Mouse (Mus musculus) liver, embryonic 13.5 days (tissue): ENCODE data around the gene Itgb1bp1. TPM values are rescaled to one million over a fixed set of nuclear protein-coding genes. Genes with fewer than 3 reads are reported as not detected.

ENCODE experiments used
- ATAC-seq: fragments of 200-750 bp; cut with Nextera tagmentation; 2 replicates; pipeline ENCODE4 v1.8.0; 2017; ENCODE audit warnings: low read depth, mild to moderate bottlenecking, moderate number of reproducible peaks, moderate library complexity
- DNase-seq: peaks from one replicate; pipeline ENCODE4 v3.0.0; 2022
- H3K27ac ChIP-seq: fragments of 300-500 bp; sonication (generic); 2 replicates; pipeline ENCODE4 v1.5.1; 2015; ENCODE audit warnings: moderate library complexity, mild to moderate bottlenecking, inconsistent platforms
- H3K27me3 ChIP-seq: fragments of 300-500 bp; sonication (generic); 2 replicates; pipeline ENCODE4 v1.6.1; 2015; ENCODE audit warnings: mild to moderate bottlenecking, inconsistent platforms
- H3K36me3 ChIP-seq: fragments of 300-500 bp; sonication (generic); 2 replicates; pipeline ENCODE4 v1.6.1; 2015; ENCODE audit warnings: mild to moderate bottlenecking, inconsistent platforms
- H3K4me1 ChIP-seq: fragments of 300-500 bp; sonication (generic); replicated peaks from 2 replicates; pipeline ENCODE4 v1.6.1; 2015; ENCODE audit warnings: inconsistent platforms
- H3K4me2 ChIP-seq: fragments of 300-500 bp; sonication (generic); 2 replicates; pipeline ENCODE4 v1.6.1; 2015; ENCODE audit warnings: inconsistent platforms, mild to moderate bottlenecking, moderate library complexity
- H3K4me3 ChIP-seq: fragments of 300-500 bp; sonication (generic); replicated peaks from 2 replicates; pipeline ENCODE4 v1.5.1; 2015; ENCODE audit warnings: mild to moderate bottlenecking, inconsistent platforms
- H3K9ac ChIP-seq: fragments of 300-500 bp; sonication (generic); 2 replicates; pipeline ENCODE4 v1.6.1; 2015; ENCODE audit warnings: mild to moderate bottlenecking, inconsistent platforms
- H3K9me3 ChIP-seq: fragments of 300-500 bp; sonication (generic); replicated peaks from 2 replicates; pipeline ENCODE4 v1.6.1; 2016; ENCODE audit warnings: inconsistent platforms
- WGBS: fragments of 180-500 bp; shearing (Covaris S2); methylation state at CpG from one replicate; pipeline ENCODE4 v1.1.7; 2015; ENCODE audit not compliant: insufficient replicate concordance; 5-methylcytosine and 5-hydroxymethylcytosine counted together
- polyA plus RNA-seq: library from polyadenylated mRNA; unstranded; fragments of >200 nt; fragmentation: Nextera tagmentation; extraction: Ambion mirVana; gene quantifications from 2 replicates; pipeline ENCODE4 v1.2.1, GENCODE M21; 2015

Gene Itgb1bp1
- polyA plus RNA-seq, 1 experiment from 2014 or later: 28.7 TPM

GRCm38 (mm10) chr12:21233727-21234126 is 52.4 kb downstream of the Itgb1bp1 start:
- Histone ChIP-seq H3K9ac (no peak overlapping the region), H3K27me3 (no peaks in the 10 kb centered on the region), H3K4me2 (no peak overlapping the region), H3K9me3 (no peaks in the 10 kb centered on the region), H3K4me3 (no peak overlapping the region), H3K4me1 (peaks cover 18% of the 10 kb centered on the region), H3K27ac (no peak overlapping the region), H3K36me3 (no peaks in the 10 kb centered on the region)
- DNase-seq: no peak
- WGBS: 69% methylated on average over 7 of the region's 7 CpGs
- ATAC-seq: no peak

GRCm38 (mm10) chr12:21229076-21229918 is 56.8 kb downstream of the Itgb1bp1 start:
- no peaks in the 10 kb centered on the region for H3K9me3 ChIP-seq
- DNase-seq: peak; percentile 17
- no peak overlapping the region for H3K4me3 ChIP-seq
- 43% methylated on average over 17 of the region's 17 CpGs for WGBS
- ATAC-seq: peak; percentile 78
- peaks cover 52% of the 10 kb centered on the region for H3K4me1 ChIP-seq
- no peaks in the 10 kb centered on the region for H3K36me3 ChIP-seq
- no peaks in the 10 kb centered on the region for H3K27me3 ChIP-seq
- peak overlapping the region; percentile 61; the same call in 1 of the 2 replicates for H3K27ac ChIP-seq
- peak overlapping the region; percentile 38 for H3K4me2 ChIP-seq
- H3K9ac ChIP-seq: no peak overlapping the region

DNA sequence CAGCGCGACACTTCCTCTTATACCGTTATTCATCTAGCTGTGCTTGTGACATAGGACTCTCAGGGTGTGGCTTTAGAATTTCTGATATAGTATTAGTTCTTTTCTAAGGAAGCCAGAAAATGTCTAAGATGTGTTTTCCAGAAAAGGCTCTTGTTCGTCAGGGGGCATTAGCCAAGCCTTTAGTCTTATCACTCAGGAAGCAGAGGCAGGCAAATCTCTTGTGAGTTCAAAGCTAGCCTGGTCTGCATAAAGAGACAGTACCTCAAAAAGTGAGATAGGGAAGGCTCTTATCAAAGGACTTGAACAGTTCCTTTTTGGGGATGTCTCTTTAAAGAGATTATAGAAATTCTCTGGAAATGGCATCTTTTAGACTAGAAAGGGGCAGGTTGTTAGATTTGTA is 57.4 kb downstream of the Itgb1bp1 start:
- no peaks in the 10 kb centered on the region for H3K27me3 ChIP-seq
- no peak overlapping the region for H3K4me3 ChIP-seq
- H3K4me1 ChIP-seq: peaks cover 59% of the 10 kb centered on the region
- H3K4me2 ChIP-seq: peak overlapping the region; percentile 38; the same call in 1 of the 2 replicates
- peak overlapping the region; percentile 61 for H3K27ac ChIP-seq
- no peaks in the 10 kb centered on the region for H3K36me3 ChIP-seq
- ATAC-seq (peak; percentile 22; the same call in 1 of the 2 replicates), DNase-seq (no peak)
- WGBS: 16% methylated on average over 4 of the region's 4 CpGs
- H3K9me3 ChIP-seq: no peaks in the 10 kb centered on the region
- no peak overlapping the region for H3K9ac ChIP-seq

DNA sequence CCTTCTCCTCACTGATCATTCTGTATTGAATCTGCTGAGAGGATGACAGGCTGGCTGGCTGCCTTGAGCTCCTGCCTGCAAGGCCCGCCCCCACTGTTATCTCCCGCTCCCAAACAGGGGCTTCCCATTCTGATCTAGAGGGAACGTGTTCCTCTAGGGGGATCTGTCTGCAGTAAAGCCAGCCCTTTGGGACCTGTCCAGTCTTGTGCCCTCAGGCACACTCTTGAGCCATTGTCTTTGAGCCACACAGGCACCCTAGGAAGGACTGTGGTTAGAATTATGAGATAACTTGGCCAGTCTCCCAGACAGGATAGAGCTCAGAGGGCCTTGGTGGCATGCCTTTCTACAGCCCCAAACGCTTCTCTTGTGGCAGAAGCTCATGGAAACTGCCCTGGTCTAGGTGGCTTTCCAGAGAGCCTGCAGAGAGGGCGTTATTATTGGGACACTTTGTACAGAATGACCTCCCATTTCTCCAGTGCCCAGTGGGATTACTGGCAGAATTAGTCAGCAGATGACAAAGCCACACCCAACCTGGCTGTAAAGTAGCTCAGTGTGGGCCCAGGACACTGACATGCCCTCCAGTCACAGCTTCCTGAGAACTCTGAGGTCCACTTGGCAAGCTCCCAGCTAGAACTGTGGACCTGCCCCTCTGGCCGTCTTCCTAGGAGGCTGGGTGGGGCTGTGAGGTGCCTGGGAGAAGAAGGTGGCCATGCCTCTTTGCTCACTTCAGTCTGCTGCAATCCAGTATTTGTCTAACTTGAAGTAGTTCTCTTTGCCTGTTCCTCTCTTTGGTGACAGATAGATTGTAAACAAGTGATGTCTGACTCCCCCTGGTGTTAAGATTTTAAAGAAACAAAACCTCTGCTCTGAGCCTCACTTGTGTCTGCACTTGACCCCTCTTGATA is 58.8 kb downstream of the Itgb1bp1 start:
- DNase-seq (peak; percentile 36), ATAC-seq (peak; percentile 68)
- Histone ChIP-seq H3K27me3 (no peaks in the 10 kb centered on the region), H3K4me2 (peak overlapping the region; percentile 28), H3K9ac (peak overlapping the region; percentile 11; the same call in 1 of the 2 replicates), H3K4me3 (no peak overlapping the region), H3K4me1 (peaks cover 64% of the 10 kb centered on the region), H3K9me3 (no peaks in the 10 kb centered on the region), H3K27ac (peak overlapping the region; percentile 78), H3K36me3 (no peaks in the 10 kb centered on the region)
- WGBS: 13% methylated on average over 6 of the region's 6 CpGs

- WGBS: 72% methylated on average over 9 of the region's 9 CpGs
- ATAC-seq: no peak
- H3K9me3 ChIP-seq: no peaks in the 10 kb centered on the region
- no peaks in the 10 kb centered on the region for H3K36me3 ChIP-seq
- H3K9ac ChIP-seq: no peak overlapping the region
- H3K4me3 ChIP-seq: no peak overlapping the region
- peaks cover 64% of the 10 kb centered on the region for H3K4me1 ChIP-seq
- no peak overlapping the region for H3K4me2 ChIP-seq
- H3K27me3 ChIP-seq: no peaks in the 10 kb centered on the region
- no peak overlapping the region for H3K27ac ChIP-seq
- no peak for DNase-seq
Observed at GRCm38 (mm10) chr12:21226316-21226715, 59.8 kb downstream of the Itgb1bp1 start.

- Histone ChIP-seq H3K27ac (no peak overlapping the region), H3K27me3 (no peaks in the 10 kb centered on the region), H3K36me3 (no peaks in the 10 kb centered on the region), H3K9me3 (no peaks in the 10 kb centered on the region), H3K9ac (no peak overlapping the region), H3K4me3 (no peak overlapping the region), H3K4me1 (peaks cover 62% of the 10 kb centered on the region), H3K4me2 (no peak overlapping the region)
- WGBS: 72% methylated on average over 8 of the region's 8 CpGs
- no peak for DNase-seq
- no peak for ATAC-seq
Observed at GRCm38 (mm10) chr12:21225358-21225757, 60.7 kb downstream of the Itgb1bp1 start.

DNA sequence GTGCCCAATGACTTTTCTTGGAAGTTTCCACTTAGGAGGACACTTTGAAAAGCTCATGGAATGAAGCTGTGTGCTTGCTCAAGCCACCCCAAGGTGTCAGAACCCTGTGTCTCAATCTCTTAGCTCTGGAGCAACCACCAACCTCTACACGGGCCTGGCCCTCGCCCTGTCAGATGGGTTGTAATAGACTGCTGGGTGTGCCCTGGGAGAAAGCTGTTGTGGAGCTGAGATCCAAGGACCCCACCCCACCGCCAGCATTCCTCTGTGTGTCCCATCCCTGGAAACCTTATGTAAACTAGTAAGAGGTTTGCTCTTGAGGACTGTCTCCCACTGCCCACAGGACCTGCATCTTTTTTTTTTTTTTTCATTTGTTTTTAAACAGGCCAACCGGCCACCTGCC is 62.2 kb downstream of the Itgb1bp1 start:
- ATAC-seq: no peak

DNA sequence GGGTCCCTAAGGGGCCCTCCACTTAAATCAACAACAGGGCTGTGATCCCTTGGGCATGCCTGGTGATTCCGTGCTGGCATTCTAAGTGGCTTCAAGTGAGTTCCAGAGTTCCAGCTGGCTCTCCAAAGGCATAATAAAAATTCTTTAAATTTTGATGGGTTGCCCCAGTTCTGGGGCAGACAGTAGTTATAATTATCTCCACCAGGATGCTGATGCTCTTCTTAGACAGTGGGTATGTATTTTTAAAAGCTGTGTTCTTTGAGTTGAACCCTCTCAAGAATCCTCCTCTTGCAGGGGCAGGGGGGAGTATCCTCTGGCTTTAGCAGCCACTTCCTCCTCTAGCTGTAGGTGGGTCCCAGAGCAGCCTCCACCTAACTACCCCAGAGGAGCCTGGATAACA is 65.5 kb downstream of the Itgb1bp1 start:
- no peaks in the 10 kb centered on the region for H3K27me3 ChIP-seq
- H3K4me2 ChIP-seq: no peak overlapping the region
- H3K4me3 ChIP-seq: no peak overlapping the region
- no peak overlapping the region for H3K27ac ChIP-seq
- no peaks in the 10 kb centered on the region for H3K9me3 ChIP-seq
- ATAC-seq (no peak), DNase-seq (no peak)
- WGBS: 77% methylated on average over 1 of the region's 1 CpGs
- no peaks in the 10 kb centered on the region for H3K36me3 ChIP-seq
- peaks cover 33% of the 10 kb centered on the region for H3K4me1 ChIP-seq
- H3K9ac ChIP-seq: no peak overlapping the region

More for the DNA sequence above, 62.2 kb downstream of the Itgb1bp1 start:
- WGBS: 60% methylated on average over 4 of the region's 4 CpGs
- Histone ChIP-seq H3K9ac (no peak overlapping the region), H3K4me1 (peaks cover 48% of the 10 kb centered on the region), H3K9me3 (no peaks in the 10 kb centered on the region), H3K27me3 (no peaks in the 10 kb centered on the region), H3K4me2 (no peak overlapping the region), H3K4me3 (no peak overlapping the region), H3K36me3 (no peaks in the 10 kb centered on the region), H3K27ac (no peak overlapping the region)
- DNase-seq: no peak

- Histone ChIP-seq H3K27ac (no peak overlapping the region), H3K4me3 (no peak overlapping the region), H3K36me3 (no peaks in the 10 kb centered on the region), H3K9me3 (no peaks in the 10 kb centered on the region), H3K4me2 (peak overlapping the region; percentile 21; the same call in 1 of the 2 replicates), H3K27me3 (no peaks in the 10 kb centered on the region), H3K9ac (no peak overlapping the region), H3K4me1 (peaks cover 18% of the 10 kb centered on the region)
- no peak for ATAC-seq
- 21% methylated on average over 11 of the region's 11 CpGs for WGBS
- no peak for DNase-seq
Observed at GRCm38 (mm10) chr12:21217776-21218444, 68.2 kb downstream of the Itgb1bp1 start.

- Histone ChIP-seq H3K27me3 (no peaks in the 10 kb centered on the region), H3K4me2 (no peak overlapping the region), H3K9ac (no peak overlapping the region), H3K36me3 (no peaks in the 10 kb centered on the region), H3K4me3 (no peak overlapping the region), H3K9me3 (no peaks in the 10 kb centered on the region), H3K27ac (no peak overlapping the region), H3K4me1 (peaks cover 19% of the 10 kb centered on the region)
- DNase-seq (no peak), ATAC-seq (no peak)
- WGBS: 84% methylated on average over 8 of the region's 8 CpGs
Observed at GRCm38 (mm10) chr12:21214551-21215165, 71.4 kb downstream of the Itgb1bp1 start.
